Mouse (Mus musculus) cerebellum, adult 2 months (tissue): ENCODE data around the gene Rec114.

Experiments used
- CTCF ChIP-seq: fragments of 200-500 bp; IDR thresholded peaks from 2 replicates; pipeline ENCODE4 v1.5.1; 2011; ENCODE audit warnings: low read depth, mild to moderate bottlenecking, control low read depth, low read length, moderate library complexity, borderline replicate concordance; ENCODE audit not compliant: insufficient read depth
- POLR2A ChIP-seq: fragments of 200-500 bp; IDR thresholded peaks from 2 replicates; pipeline ENCODE4 v1.6.1; 2011; ENCODE audit warnings: low read length, control low read depth, borderline replicate concordance; ENCODE audit not compliant: insufficient read depth

GRCm38 (mm10) chr9:58764354-58764753 is 20.6 kb upstream of the Rec114 start:
- TF ChIP-seq CTCF (no peak), POLR2A (no peak)
